Mouse (Mus musculus): Measurements from ENCODE around the gene Vwa1. TPM values are rescaled to one million over a fixed set of nuclear protein-coding genes. Genes with fewer than 3 reads are reported as not detected.
"Not testable (repeated sequence)": the region's sequence is repeated elsewhere in the genome, so short reads cannot be mapped to it uniquely, and the experiment has no call there.

Gene Vwa1
- total RNA-seq (2021), result 10 to 100 TPM; 16.8 to 21.5 TPM
- long read RNA-seq, experiment 1, transcript Vwa1-201 (4 exons, 3,623 nt), result major isoform, 76 of 113 reads
- long read RNA-seq, experiment 1, partial matches to known transcripts, result 16 of 113 reads
- long read RNA-seq, experiment 1, other reads (novel, unspliced or antisense), result 21 of 113 reads
- long read RNA-seq, experiment 2, transcript Vwa1-201 (4 exons, 3,623 nt), result major isoform, 52 of 77 reads
- long read RNA-seq, experiment 2, partial matches to known transcripts, result 12 of 77 reads
- long read RNA-seq, experiment 2, other reads (novel, unspliced or antisense), result 13 of 77 reads

DNA sequence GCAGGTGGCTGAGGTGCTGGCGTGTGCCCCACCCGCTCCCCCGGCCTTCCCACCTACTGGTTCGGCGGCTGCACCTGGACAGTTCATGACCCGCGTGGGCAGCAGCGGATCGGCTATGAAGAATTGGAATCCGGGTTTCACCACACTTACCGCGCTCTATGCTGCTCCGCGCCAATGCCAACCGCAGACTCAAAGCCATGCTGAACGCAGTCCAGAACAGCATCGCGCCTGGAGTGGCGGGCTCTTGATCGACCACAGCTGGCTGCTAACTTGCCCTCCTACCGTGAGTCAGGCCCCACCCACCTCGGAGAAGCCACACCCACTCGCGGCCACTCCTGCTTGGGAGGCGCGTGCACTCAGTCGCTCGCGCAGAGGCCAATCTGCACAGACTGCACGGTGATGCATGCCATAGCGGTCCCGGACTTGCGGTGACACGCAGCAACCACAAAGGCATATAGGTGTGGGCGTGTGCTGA is at the start of gene Vwa1:
Vwa1 (minus strand) TSS at position 419 of the 475 bp plus-strand sequence.
- peak; percentile 90 for DNase-seq

GRCm38 (mm10) chr4:155823443-155823842 is 48.9 kb upstream of the Vwa1 start:
- DNase-seq, result no peak

- DNase-seq, result no peak
Measured at GRCm38 (mm10) chr4:155821025-155821424, 46.5 kb upstream of the Vwa1 start.

GRCm38 (mm10) chr4:155817533-155817932 is 43.0 kb upstream of the Vwa1 start:
- DNase-seq, result no peak

GRCm38 (mm10) chr4:155812665-155813181 is 38.2 kb upstream of the Vwa1 start:
- peak; percentile 53 for DNase-seq

- peak; percentile 91 for DNase-seq
Measured at GRCm38 (mm10) chr4:155811929-155812664, 37.6 kb upstream of the Vwa1 start, which contains the start of gene Ccnl2. Gene Ccnl2, plus strand, starts transcription at chr4:155812489.

DNA sequence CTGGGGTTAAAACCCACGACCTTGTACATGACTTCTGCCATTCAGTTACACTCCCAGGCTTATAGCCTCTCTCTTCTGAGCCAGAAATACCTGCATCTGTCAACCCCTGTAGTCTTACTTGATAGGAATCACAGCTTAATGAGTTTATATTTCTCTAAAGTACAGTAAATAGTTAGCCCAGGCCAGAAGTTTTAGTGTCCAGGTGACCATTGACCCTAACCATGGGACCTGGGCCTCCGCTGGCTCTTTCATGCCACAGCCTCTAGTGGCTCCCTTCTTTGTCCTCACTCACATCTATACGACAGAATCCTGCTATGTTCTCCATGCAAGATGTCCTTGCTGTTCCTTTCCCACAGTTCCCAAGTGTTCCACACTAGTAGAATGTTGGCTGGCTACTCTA is 33.3 kb upstream of the Vwa1 start:
- no peak for DNase-seq

DNA sequence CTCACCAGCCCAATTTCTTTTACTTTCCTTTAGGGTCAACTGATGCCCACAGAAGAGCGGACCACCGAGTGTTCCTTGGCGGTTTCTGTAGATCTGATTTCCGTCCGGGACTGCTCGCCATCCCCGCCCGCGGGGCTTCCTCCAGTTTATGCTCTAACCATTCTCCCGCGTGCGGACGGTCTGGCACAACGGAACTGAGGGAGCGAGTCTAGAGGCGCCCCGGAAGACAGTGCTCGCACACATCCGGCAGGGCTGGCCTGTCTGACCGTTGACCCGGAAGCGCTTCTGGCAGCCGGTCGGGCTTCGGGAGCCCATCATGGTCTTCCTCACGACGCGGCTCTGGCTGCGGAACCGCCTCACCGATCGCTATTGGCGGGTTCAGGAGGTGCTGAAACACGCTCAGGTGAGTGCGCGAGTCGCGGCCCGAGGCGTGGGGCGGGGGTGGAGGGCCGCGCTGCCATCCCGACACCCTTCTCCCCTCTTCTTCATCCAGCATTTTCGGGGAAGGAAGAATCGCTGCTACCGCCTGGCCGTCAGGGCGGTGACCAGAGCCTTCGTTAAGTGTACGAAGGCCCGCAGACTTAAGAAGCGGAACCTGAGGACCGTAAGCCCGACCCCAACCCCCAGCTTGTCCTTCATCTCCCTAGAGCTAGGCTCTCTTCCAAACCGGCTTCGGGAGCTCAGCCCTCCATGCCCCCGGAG is 29.0 kb upstream of the Vwa1 start:
- peak; percentile 98 for DNase-seq

DNA sequence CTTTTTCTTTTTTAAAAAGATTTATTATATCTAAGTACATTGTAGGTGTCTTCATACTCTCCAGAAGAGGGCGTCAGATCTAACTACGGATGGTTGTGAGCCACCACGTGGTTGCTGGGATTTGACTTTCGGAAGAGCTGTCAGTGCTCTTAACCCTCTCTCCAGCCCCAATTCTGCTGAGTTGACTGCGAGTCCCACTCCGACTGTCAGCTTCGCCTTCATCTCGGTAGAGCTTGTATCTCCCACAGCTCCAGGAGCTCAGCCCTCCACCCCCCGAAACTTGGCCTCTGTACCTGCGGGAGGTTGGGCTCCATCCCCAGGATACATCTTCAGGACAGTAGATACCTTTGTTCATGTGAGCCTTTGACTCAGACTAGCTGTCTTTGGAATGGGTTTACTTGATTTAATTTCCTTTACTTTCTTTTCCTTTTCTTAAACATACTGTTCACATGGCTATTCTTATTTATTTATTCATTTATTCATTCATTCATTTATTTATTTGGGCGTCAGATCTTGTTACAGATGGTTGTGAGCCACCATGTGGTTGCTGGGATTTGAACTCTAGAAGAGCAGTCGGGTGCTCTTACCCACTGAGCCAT is 28.3 kb upstream of the Vwa1 start, which contains the start of gene Mrpl20:
Mrpl20 (plus strand) TSS at position 138 of the 599 bp plus-strand sequence.
- no peak for DNase-seq

GRCm38 (mm10) chr4:155802075-155802474 is 27.6 kb upstream of the Vwa1 start:
- no peak for DNase-seq

DNA sequence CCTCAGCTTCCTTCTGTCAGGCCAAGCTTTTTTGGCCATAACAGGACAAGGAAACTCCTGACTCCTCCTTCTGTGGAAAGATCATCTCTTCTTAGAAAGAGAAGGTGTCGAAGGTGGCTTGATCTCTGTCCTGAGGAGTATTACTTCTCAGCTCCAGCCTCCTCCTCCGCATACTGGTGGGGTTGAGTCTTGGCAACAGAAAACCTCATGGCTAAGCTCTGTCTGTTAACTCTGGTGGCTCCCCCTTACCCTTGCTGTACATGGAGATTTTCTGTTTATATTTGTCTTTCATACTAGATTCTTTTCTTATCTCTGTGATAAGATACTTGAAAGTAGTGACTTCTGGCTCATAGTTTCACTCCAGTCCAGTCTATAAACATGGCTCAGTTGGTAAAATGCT is 19.2 kb upstream of the Vwa1 start:
- no peak for DNase-seq

GRCm38 (mm10) chr4:155791240-155791933 is 16.9 kb upstream of the Vwa1 start:
- no peak for DNase-seq

DNA sequence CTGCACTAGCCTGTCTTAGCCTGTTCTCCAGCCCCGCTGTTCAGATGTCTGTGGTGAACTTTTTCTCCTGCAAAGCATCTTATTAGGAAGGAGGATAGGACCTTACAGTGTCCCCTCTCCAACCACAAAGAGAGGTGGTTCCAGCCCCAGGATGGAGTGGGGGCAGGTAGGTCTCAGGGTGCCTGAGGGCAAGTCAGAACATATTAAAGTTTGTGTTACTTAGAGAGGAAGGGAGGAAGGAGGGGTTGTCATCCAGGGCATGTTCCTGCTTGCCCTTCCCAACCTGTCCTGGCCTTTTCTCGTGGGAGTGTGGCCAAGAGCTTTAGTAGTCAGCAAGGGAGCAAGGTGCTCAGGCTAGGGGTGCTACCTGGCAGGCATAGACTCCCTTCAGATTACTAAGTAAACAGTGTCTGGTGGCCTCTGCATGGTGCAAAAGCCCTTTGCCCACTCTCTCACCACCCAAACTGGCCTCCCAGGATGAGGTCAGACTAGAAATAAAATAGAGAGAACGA is 16.2 kb upstream of the Vwa1 start:
- no peak for DNase-seq

DNA sequence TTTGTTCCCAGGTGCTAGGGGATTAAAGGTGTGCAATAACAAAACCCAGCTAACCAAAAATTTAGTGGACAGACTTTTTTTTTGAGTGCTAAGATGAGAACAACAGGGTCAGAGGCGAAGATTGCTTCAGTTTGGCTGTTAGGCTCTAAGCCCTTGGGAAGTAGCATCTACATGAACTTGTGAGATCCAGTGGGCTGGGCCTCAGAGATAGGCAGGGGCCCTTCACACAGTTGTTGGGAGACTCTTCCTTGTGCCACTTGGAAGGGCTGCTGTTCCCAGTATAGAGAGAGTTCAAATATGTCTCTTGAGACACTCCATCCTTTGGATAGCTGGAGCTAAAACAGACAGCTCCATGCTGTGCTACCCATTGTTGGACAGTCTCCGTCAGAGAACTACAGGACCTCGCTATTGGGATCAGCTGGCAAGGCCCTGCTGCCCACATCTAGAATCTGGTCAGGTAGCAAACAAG is 15.6 kb upstream of the Vwa1 start, which contains the start of gene Ankrd65:
Ankrd65 (plus strand) TSS at position 419 of the 469 bp plus-strand sequence.
- DNase-seq, result no peak

DNA sequence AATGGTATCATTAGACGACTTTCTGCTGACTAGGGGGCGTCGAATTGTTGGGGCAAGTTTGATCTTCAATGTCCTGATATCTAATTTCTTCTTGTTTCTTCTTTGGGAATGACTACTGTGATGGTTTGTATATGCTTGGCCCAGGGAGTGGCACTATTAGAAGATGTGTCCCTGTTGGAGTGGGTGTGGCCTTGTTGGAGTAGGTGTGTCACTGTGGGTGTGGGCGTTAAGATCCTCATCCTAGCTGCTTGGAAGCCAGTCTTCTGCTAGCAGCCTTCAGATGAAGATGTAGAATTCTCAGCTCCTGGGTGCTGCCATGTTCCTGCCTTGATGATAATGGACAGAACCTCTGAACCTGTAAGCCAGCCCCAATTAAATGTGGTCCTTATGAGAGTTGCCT is 14.3 kb upstream of the Vwa1 start:
- DNase-seq, result not testable (repeated sequence)

DNA sequence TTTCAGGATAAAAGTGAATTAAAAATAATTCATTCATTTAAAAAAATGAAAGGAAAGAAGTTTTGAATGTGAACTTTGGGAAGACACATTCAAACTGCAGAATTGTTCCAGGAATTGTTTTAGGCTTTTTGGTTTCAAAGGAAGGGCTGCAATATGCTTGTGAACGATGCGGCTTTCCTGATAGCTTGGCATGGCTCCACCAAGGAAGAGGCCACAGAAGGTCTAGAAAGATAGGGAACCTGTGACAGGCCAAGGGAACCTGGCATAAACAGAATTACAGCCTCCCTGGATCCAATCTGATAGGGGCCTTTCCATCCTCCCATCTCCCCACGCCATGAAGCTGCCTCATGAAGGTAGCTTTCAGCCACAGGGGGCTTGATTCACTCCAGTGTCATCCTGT is 13.8 kb upstream of the Vwa1 start:
- DNase-seq, result no peak

GRCm38 (mm10) chr4:155785819-155786218 is 11.3 kb upstream of the Vwa1 start, which contains the start of gene Tmem88b:
Gene Tmem88b, minus strand, starts transcription at chr4:155785874.
- DNase-seq, result no peak

- DNase-seq, result no peak
Measured at GRCm38 (mm10) chr4:155785246-155785645, 10.7 kb upstream of the Vwa1 start.

- peak; percentile 83 for DNase-seq
Measured at GRCm38 (mm10) chr4:155784081-155784701, 9.7 kb upstream of the Vwa1 start.

- no peak for DNase-seq
Measured at GRCm38 (mm10) chr4:155783486-155784080, 9.1 kb upstream of the Vwa1 start.
